Mouse (Mus musculus) adrenal gland, postnatal 36 days (tissue): ENCODE measurements around the gene Ibtk. TPM values are rescaled to one million over a fixed set of nuclear protein-coding genes. Genes with fewer than 3 reads are reported as not detected.
A peak's percentile ranks its signal among the peaks of the same experiment; 100 is the strongest.
"Not testable (repeated sequence)": the region's sequence is repeated elsewhere in the genome, so short reads cannot be mapped to it uniquely, and the experiment has no call there.

Source experiments
- DNase-seq, 2 experiments: peaks; one replicate each; pipeline ENCODE4 v3.0.0; 2021; ENCODE audit warnings: mixed read lengths in 1 of 2
- long read RNA-seq, 2 experiments: library from polyadenylated mRNA; stranded (forward); transcript quantifications; one replicate each; pipeline ENCODE4 v2.0.0; 2021; ENCODE audit warnings: borderline sequencing depth in 2 of 2
- total RNA-seq, 2 experiments: library from RNA; stranded (reverse); gene quantifications; 2 replicates each; pipeline ENCODE4 v1.2.3; 2021

Gene Ibtk
- total RNA-seq, result 10 to 100 TPM; 39.0 to 60.8 TPM
- long read RNA-seq, experiment 1, full-length matches to known transcripts, result 7 of 17 reads
- long read RNA-seq, experiment 1, partial matches to known transcripts, result 7 of 17 reads
- long read RNA-seq, experiment 1, other reads (novel, unspliced or antisense), result 3 of 17 reads
- long read RNA-seq, experiment 2, full-length matches to known transcripts, result 1 of 3 reads
- long read RNA-seq, experiment 2, partial matches to known transcripts, result 1 of 3 reads
- long read RNA-seq, experiment 2, other reads (novel, unspliced or antisense), result 1 of 3 reads

DNA sequence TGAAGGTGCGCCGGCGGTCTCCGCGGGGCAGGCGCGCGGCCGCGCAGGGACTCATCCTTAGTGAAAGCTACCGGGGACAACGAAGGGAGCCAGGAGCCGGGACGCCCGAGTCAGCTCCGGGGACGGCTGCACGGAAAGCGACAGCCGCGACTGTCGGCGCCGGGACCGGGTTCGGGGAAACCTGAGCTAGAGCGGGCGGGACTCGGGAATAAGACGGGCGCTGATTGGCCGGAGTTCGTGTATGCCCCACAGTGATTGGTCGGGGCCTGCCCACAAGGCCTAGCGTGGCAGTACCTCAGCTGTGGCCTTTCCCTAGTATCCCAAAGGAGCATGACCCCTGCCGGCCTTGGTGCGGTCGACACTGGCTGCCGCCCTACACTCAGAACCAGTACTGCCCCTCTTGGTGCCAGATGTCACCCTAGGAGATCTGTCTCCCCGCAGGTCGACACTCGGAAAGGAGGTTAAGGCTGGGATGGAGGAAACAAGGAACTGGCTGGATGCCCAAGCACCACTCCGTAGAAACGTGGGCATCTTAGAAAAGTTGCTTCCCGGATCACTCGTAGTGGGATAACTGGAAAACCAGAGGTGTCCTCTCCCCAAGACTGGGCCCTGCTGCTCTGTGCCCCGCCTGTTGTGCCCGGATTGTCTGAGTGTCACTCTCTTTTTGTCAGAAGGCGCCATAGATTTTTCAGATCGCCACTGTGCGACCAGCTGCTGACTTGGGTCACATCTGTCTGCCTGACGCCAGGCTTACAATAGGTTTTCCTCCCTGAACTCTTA lies at the start of gene Ibtk:
Ibtk (minus strand) TSS at position 193 of the 780 bp plus-strand sequence.
- DNase-seq, result peak; percentile 96 to 99

DNA sequence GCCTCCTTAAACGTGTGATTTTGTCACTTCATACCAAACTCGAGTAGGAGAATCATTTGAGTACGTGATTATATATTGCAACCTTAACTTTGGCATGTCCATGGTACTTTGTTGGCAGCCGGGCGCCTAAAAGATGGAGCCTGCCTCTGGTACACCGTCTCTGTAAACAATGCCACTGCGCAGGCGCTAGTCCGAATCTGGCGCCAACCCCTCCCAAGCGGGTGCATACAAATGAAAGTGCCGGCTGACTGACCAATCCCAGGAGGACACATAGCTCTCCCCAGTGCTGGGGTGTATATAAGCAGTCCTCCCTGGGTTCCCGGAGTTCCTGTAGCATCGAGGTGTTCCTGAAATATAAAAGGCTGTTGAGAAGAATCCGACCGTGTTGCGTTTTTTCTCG lies 42.4 kb upstream of the Ibtk start:
- not testable (repeated sequence) for DNase-seq

- DNase-seq, result no peak
These were observed 31.1 kb upstream of the Ibtk start for GRCm38 (mm10) chr9:85780249-85780648.

- DNase-seq, result no peak
These were observed 30.3 kb upstream of the Ibtk start for GRCm38 (mm10) chr9:85779458-85779857.

GRCm38 (mm10) chr9:85777544-85777943 lies 28.4 kb upstream of the Ibtk start:
- no peak for DNase-seq

- no peak for DNase-seq
These were observed 23.1 kb upstream of the Ibtk start for GRCm38 (mm10) chr9:85772280-85772679.

- no peak for DNase-seq
These were observed 22.3 kb upstream of the Ibtk start for GRCm38 (mm10) chr9:85771454-85771853.

GRCm38 (mm10) chr9:85770369-85770768 lies 21.2 kb upstream of the Ibtk start:
- no peak for DNase-seq

GRCm38 (mm10) chr9:85769057-85769789 lies 20.1 kb upstream of the Ibtk start:
- no peak for DNase-seq

DNA sequence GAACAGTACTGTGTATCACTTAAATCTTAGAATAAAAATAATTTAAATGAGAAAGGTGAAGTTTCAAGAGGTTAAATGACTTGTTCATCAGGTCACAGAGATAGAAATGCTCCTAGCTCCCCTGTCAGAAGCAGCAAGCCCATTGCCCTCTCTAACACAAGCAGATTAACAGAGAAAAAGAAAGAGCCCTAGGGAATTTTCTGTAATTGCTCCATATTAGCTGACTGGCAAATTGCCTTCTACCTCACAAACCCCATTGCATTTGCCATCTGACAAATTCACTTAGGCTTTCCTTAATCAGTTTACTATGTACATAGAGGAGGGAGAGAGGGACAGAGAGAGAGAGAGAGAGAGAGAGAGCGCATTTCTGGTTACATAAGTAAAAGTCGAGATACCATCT lies 18.1 kb upstream of the Ibtk start:
- no peak for DNase-seq

GRCm38 (mm10) chr9:85762476-85762875 lies 13.3 kb upstream of the Ibtk start:
- DNase-seq, result no peak

DNA sequence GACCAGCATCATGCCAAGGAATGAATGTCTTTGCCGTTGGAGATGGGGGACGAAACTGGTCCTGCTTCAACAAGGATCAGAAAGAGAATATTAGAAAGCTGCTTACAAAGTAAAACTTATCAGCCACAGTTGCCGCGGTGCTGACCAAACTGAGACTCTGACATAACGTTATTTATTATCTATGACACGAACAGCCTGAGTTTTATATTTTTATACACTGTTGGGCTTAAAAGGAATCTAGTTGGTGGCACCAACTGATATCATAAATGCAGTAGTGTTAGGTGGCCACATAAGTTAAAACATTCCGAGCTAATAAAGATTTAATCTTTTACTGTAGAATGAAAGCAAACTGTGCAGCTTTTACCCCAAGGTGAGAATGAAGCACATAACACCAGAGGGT lies 1.7 kb upstream of the Ibtk start:
- no peak for DNase-seq

GRCm38 (mm10) chr9:85749922-85750509 lies 882 bp upstream of the Ibtk start:
- DNase-seq, result peak in 1 of 2 experiments; percentile 18

DNA sequence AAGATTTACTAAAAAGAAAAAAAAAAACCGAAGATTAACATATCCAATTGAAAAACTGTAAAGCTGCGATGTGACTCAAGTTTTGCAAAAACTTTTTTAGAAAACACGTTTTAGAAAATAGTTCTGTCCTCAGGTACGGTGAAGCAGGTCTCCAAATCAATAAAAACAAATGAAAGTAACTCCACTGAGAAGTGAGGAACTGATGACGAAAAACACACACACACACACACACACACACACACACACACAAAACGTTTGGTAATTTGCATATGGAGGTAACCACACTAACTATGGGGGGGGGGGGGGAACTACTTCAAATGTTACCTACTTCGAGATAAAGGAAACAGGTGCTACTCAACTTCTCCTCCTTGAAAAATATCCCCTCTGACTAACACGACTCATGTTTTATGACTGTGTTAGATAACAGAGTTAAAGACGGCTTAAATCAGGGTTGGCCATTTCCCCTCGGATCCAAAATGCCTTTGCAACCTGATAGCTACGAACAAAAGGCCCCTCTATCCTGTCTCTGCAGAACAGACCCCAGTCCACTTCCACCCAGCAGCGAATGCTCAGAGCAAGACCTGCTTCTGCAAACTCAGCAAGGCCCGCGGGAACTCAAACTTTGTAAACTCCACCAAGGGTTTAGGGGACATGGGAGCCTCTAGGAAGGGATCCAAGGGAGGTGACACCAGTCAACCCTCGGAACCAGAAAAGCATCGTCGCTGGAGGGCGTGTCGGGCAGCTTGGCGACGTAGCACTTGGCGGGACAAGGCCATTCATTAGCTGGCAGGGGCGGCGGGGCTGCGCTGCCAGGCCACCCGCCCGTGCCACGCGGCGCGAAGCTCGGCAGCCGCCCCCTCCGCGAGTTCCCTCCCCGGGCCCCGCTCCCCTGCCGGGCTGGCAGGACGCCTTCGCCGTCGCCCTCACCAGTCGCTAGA lies 661 bp downstream of the Ibtk start:
- peak; percentile 88 for DNase-seq

DNA sequence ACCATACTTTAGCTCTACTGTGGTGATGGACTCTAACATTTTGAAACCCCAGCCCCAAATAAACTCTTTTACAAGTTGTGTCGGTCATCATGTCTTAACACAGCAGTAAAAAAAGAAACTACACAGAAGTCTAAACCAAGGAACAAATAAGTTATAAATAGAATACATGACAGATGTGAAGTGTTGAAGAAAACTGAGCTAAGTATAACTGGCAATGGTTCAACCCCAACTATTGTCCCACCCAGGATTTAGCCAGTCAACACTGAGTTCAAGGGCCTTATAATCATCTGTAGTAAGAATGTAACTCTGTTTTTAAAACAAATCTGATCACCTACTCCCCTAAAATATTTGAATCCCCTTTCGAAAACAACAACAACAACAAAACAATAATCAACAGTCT lies 3.6 kb downstream of the Ibtk start:
- DNase-seq, result no peak

GRCm38 (mm10) chr9:85743358-85743757 lies 5.8 kb downstream of the Ibtk start:
- DNase-seq, result no peak

DNA sequence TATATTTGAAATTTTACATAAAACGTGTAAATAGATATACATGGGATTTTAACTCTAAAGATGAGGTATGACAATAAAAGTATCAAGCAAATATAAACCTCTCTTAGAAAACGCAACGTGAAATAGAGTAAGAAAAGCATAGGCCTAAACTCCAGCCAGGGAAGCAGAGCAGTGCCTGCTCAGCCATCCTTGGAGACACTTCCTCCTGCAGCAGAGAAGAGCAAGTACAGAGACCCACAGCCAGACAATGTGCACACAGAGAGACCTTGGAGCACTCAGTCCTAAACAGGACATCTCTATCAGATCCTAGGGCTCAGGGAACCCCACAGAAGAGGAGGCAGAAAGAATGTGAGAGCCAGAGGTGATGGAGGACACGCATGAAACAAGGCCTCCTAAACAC lies 7.0 kb downstream of the Ibtk start:
- no peak for DNase-seq

- no peak for DNase-seq
These were observed 9.9 kb downstream of the Ibtk start for GRCm38 (mm10) chr9:85739279-85739678.

DNA sequence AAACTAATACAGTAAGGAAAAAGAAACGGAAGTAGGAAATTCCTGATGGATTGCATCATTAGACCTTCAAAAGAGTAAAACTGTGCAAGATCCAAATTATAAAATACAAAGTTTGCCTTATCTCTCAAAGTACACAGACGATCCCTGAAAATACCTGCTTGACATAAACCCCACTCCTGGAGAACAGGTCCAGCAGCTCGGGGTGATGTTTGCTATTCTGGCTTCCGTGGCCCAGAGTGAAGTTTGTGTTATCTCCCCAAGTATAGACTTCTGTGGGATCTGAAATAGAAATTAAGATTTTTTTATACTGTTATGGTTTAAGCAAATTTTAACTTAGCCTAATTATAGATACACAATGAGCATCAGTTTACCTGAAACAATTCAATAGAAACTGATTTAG lies 14.3 kb downstream of the Ibtk start:
- DNase-seq, result no peak

- DNase-seq, result no peak
These were observed 25.1 kb downstream of the Ibtk start for GRCm38 (mm10) chr9:85724078-85724477.

DNA sequence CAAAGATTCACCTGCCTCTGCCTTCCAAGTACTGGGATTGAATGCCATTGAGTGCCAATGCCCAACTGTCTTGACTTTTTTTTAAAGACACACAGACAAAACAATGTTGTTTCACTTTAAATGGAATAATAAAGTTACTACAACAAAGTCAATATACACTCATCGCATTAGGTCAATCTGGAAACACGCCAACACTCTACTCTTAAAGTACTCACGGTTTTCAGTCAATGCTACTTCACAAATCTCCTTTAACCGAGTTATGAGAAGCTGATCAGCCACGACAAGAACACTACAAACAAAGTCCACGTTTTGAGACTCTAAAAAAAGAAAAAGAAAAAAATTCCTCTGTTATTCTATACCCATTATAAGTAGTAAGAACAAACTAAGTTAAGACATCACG lies 31.8 kb downstream of the Ibtk start:
- DNase-seq, result no peak
